Mouse (Mus musculus): Measurements from ENCODE around the gene Pdf. TPM values are rescaled to one million over a fixed set of nuclear protein-coding genes. Genes with fewer than 3 reads are reported as not detected.
A peak's percentile ranks its signal among the peaks of the same experiment; 100 is the strongest.
"Not testable (repeated sequence)": the region's sequence is repeated elsewhere in the genome, so short reads cannot be mapped to it uniquely, and the experiment has no call there.

The Pdf gene
- polyA plus RNA-seq, 1 experiment from 2014 or later = 13.5 TPM

GRCm38 (mm10) chr8:107046976-107047375 is 1.4 kb downstream of the Pdf start:
- H3K4me3 ChIP-seq (ENCODE audit: low read depth, low read length) = no peak overlapping the region
- no peak overlapping the region for H3K27ac ChIP-seq (ENCODE audit: low read length)
- 65% methylated on average over 5 of the region's 5 CpGs for WGBS (ENCODE audit: insufficient replicate concordance)
- H3K4me1 ChIP-seq (ENCODE audit: control insufficient read depth, low read depth, low read length) = peaks cover 17% of the 10 kb centered on the region
- no peaks in the 10 kb centered on the region for H3K27me3 ChIP-seq (ENCODE audit: control insufficient read depth, insufficient read depth, low read depth, low read length)
- no peak for ATAC-seq (ENCODE audit: low read depth)
- H3K9me3 ChIP-seq (replicated peaks; ENCODE audit: control insufficient read depth, low read length) = no peaks in the 10 kb centered on the region
- H3K36me3 ChIP-seq (ENCODE audit: control insufficient read depth, insufficient read depth) = peaks cover 48% of the 10 kb centered on the region
- no peak overlapping the region for H3K9ac ChIP-seq (ENCODE audit: low read depth, low read length)
- H3K4me2 ChIP-seq (ENCODE audit: low read depth, low read length) = no peak overlapping the region

DNA sequence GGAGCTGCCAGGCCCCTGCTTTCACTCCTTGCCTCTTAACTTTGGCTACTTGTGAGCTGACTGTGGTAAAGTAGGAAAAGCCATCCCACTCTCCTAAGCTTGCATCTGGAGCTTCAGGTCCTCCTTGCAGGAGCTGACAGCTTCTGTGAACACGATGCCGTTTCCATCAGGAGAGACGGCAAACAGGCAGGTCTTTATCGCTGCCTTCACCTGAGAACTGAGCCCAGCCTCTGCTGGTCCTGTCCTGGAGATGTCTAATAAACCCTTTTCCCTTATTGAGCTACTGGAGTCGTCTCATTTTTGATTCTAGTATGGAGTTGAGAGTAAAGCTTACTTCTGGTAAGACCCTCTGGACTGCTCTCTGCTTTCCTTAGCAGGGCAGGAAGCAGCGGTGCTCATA is 2.9 kb downstream of the Pdf start:
- ATAC-seq (ENCODE audit: low read depth) = no peak
- H3K9me3 ChIP-seq (replicated peaks; ENCODE audit: control insufficient read depth, low read length) = no peaks in the 10 kb centered on the region
- WGBS (ENCODE audit: insufficient replicate concordance) = 80% methylated on average over 6 of the region's 6 CpGs

GRCm38 (mm10) chr8:107040632-107041031 is 7.8 kb downstream of the Pdf start:
- Histone ChIP-seq H3K36me3 (ENCODE audit: control insufficient read depth, insufficient read depth) (peaks cover 34% of the 10 kb centered on the region), H3K9me3 (replicated peaks; ENCODE audit: control insufficient read depth, low read length) (no peaks in the 10 kb centered on the region), H3K9ac (ENCODE audit: low read depth, low read length) (no peak overlapping the region), H3K4me3 (ENCODE audit: low read depth, low read length) (no peak overlapping the region), H3K27me3 (ENCODE audit: control insufficient read depth, insufficient read depth, low read depth, low read length) (no peaks in the 10 kb centered on the region), H3K27ac (ENCODE audit: low read length) (no peak overlapping the region), H3K4me1 (ENCODE audit: control insufficient read depth, low read depth, low read length) (no peaks in the 10 kb centered on the region), H3K4me2 (ENCODE audit: low read depth, low read length) (no peak overlapping the region)
- WGBS (ENCODE audit: insufficient replicate concordance) = 50% methylated on average over 7 of the region's 7 CpGs
- ATAC-seq (ENCODE audit: low read depth) = no peak

More for the DNA sequence above, 2.9 kb downstream of the Pdf start:
- H3K4me3 ChIP-seq (ENCODE audit: low read depth, low read length) = no peak overlapping the region
- no peak overlapping the region for H3K27ac ChIP-seq (ENCODE audit: low read length)
- H3K27me3 ChIP-seq (ENCODE audit: control insufficient read depth, insufficient read depth, low read depth, low read length) = no peaks in the 10 kb centered on the region
- H3K36me3 ChIP-seq (ENCODE audit: control insufficient read depth, insufficient read depth) = peaks cover 45% of the 10 kb centered on the region
- no peak overlapping the region for H3K9ac ChIP-seq (ENCODE audit: low read depth, low read length)
- H3K4me1 ChIP-seq (ENCODE audit: control insufficient read depth, low read depth, low read length) = peaks cover 17% of the 10 kb centered on the region
- H3K4me2 ChIP-seq (ENCODE audit: low read depth, low read length) = no peak overlapping the region

- Histone ChIP-seq H3K4me1 (ENCODE audit: control insufficient read depth, low read depth, low read length) (peaks cover 12% of the 10 kb centered on the region), H3K27ac (ENCODE audit: low read length) (no peak overlapping the region), H3K9me3 (replicated peaks; ENCODE audit: control insufficient read depth, low read length) (no peaks in the 10 kb centered on the region), H3K27me3 (ENCODE audit: control insufficient read depth, insufficient read depth, low read depth, low read length) (no peaks in the 10 kb centered on the region), H3K36me3 (ENCODE audit: control insufficient read depth, insufficient read depth) (peaks cover 2% of the 10 kb centered on the region; the same call in 1 of the 2 replicates), H3K4me2 (ENCODE audit: low read depth, low read length) (no peak overlapping the region), H3K9ac (ENCODE audit: low read depth, low read length) (no peak overlapping the region), H3K4me3 (ENCODE audit: low read depth, low read length) (no peak overlapping the region)
- ATAC-seq (ENCODE audit: low read depth) = no peak
- WGBS (ENCODE audit: insufficient replicate concordance) = 78% methylated on average over 8 of the region's 8 CpGs
These were observed 11.8 kb downstream of the Pdf start for GRCm38 (mm10) chr8:107036626-107037025.

- no peak overlapping the region for H3K4me2 ChIP-seq (ENCODE audit: low read depth, low read length)
- no peak for ATAC-seq (ENCODE audit: low read depth)
- H3K27ac ChIP-seq (ENCODE audit: low read length) = no peak overlapping the region
- no peak overlapping the region for H3K4me3 ChIP-seq (ENCODE audit: low read depth, low read length)
- H3K27me3 ChIP-seq (ENCODE audit: control insufficient read depth, insufficient read depth, low read depth, low read length) = no peaks in the 10 kb centered on the region
- WGBS (ENCODE audit: insufficient replicate concordance) = 68% methylated on average over 3 of the region's 3 CpGs
- no peaks in the 10 kb centered on the region; the same call in 1 of the 2 replicates for H3K36me3 ChIP-seq (ENCODE audit: control insufficient read depth, insufficient read depth)
- no peaks in the 10 kb centered on the region for H3K9me3 ChIP-seq (replicated peaks; ENCODE audit: control insufficient read depth, low read length)
- H3K9ac ChIP-seq (ENCODE audit: low read depth, low read length) = no peak overlapping the region
- H3K4me1 ChIP-seq (ENCODE audit: control insufficient read depth, low read depth, low read length) = peaks cover 14% of the 10 kb centered on the region
These were observed 12.8 kb downstream of the Pdf start for GRCm38 (mm10) chr8:107035641-107036040.

- H3K4me3 ChIP-seq (ENCODE audit: low read depth, low read length); H3K4me2 ChIP-seq (ENCODE audit: low read depth, low read length); H3K27ac ChIP-seq (ENCODE audit: low read length); H3K27me3 ChIP-seq (ENCODE audit: control insufficient read depth, insufficient read depth, low read depth, low read length); H3K9ac ChIP-seq (ENCODE audit: low read depth, low read length); H3K36me3 ChIP-seq (ENCODE audit: control insufficient read depth, insufficient read depth); ATAC-seq (ENCODE audit: low read depth); H3K9me3 ChIP-seq (replicated peaks; ENCODE audit: control insufficient read depth, low read length): not testable (repeated sequence)
- 87% methylated on average over 2 of the region's 2 CpGs for WGBS (ENCODE audit: insufficient replicate concordance)
- peaks cover 14% of the 10 kb centered on the region for H3K4me1 ChIP-seq (ENCODE audit: control insufficient read depth, low read depth, low read length)
These were observed 14.8 kb downstream of the Pdf start for GRCm38 (mm10) chr8:107033609-107034008.

- 0% methylated on average over 36 of the region's 40 CpGs for WGBS (ENCODE audit: insufficient replicate concordance)
These were observed 16.8 kb downstream of the Pdf start for GRCm38 (mm10) chr8:107031577-107032090.

DNA sequence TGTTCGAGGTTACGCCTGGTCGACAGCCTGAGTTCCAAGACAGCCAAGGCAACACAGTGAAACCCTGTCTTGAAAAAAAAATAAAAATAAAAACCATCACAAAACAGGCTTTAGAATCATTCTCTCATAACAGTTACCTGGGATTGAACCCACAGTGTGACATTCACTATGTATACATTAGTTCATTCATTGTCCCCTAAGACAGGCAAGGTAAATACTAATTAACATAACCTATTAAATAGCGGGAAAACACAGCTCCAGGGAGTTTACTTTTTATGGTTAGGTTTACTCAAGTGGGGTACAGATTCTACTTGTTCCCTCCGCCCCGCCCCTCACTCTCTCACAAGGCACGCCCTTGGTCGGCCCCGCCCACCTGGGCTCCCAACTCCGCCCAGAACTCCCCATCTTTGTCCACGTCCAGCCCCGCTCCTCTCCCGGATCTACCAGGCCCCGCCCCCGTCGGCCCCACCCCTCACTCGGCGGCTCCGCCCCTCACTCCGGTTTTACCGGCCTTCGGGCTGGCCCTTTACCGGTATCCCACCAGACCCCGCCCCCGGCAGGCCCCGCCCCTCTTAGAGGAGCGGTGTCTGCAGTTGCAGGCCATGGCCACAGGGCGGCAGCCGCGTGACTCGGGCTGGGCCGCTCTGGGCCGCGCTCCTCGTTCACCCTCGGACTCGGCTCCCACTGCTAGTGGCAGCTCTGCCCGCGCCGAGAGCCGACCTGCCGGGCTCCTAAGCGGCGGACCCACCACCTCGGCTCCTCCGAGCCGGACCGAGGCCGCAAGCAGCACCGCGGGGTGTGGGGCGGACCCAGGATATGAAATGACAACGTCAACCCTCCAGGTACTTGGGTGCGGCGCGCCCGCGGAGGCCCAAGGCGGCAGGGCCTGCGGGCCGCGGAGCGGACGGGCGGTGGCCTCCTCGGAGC is 17.5 kb downstream of the Pdf start, which contains the start of gene Vps4a:
Vps4a (plus strand) TSS at position 573 of the 927 bp plus-strand sequence.
- 5% methylated on average over 62 of the region's 66 CpGs for WGBS (ENCODE audit: insufficient replicate concordance)
- H3K4me1 ChIP-seq (ENCODE audit: control insufficient read depth, low read depth, low read length) = peaks cover 14% of the 10 kb centered on the region
- H3K27me3 ChIP-seq (ENCODE audit: control insufficient read depth, insufficient read depth, low read depth, low read length) = no peaks in the 10 kb centered on the region
- peak within 1 kb of the TSS; percentile 70 for H3K4me2 ChIP-seq (ENCODE audit: low read depth, low read length)
- no peaks in the 10 kb centered on the region for H3K36me3 ChIP-seq (ENCODE audit: control insufficient read depth, insufficient read depth)
- peak; percentile 94 for ATAC-seq (ENCODE audit: low read depth)
- peak within 1 kb of the TSS; percentile 90 for H3K27ac ChIP-seq (ENCODE audit: low read length)
- no peaks in the 10 kb centered on the region for H3K9me3 ChIP-seq (replicated peaks; ENCODE audit: control insufficient read depth, low read length)
- H3K4me3 ChIP-seq (ENCODE audit: low read depth, low read length) = peak within 1 kb of the TSS; percentile 85
- peak within 1 kb of the TSS; percentile 96 for H3K9ac ChIP-seq (ENCODE audit: low read depth, low read length)

More at GRCm38 (mm10) chr8:107031577-107032090, 16.8 kb downstream of the Pdf start:
- H3K27me3 ChIP-seq (ENCODE audit: control insufficient read depth, insufficient read depth, low read depth, low read length) = no peaks in the 10 kb centered on the region
- H3K4me2 ChIP-seq (ENCODE audit: low read depth, low read length) = peak overlapping the region; percentile 70
- H3K9ac ChIP-seq (ENCODE audit: low read depth, low read length) = peak overlapping the region; percentile 96
- peak overlapping the region; percentile 85 for H3K4me3 ChIP-seq (ENCODE audit: low read depth, low read length)
- peaks cover 14% of the 10 kb centered on the region for H3K4me1 ChIP-seq (ENCODE audit: control insufficient read depth, low read depth, low read length)
- H3K9me3 ChIP-seq (replicated peaks; ENCODE audit: control insufficient read depth, low read length) = no peaks in the 10 kb centered on the region
- peak overlapping the region; percentile 90 for H3K27ac ChIP-seq (ENCODE audit: low read length)
- no peaks in the 10 kb centered on the region for H3K36me3 ChIP-seq (ENCODE audit: control insufficient read depth, insufficient read depth)
- ATAC-seq (ENCODE audit: low read depth) = no peak

- Histone ChIP-seq H3K4me2 (ENCODE audit: low read depth, low read length) (no peak overlapping the region), H3K9me3 (replicated peaks; ENCODE audit: control insufficient read depth, low read length) (no peaks in the 10 kb centered on the region), H3K9ac (ENCODE audit: low read depth, low read length) (no peak overlapping the region), H3K27me3 (ENCODE audit: control insufficient read depth, insufficient read depth, low read depth, low read length) (no peaks in the 10 kb centered on the region), H3K36me3 (ENCODE audit: control insufficient read depth, insufficient read depth) (no peaks in the 10 kb centered on the region), H3K4me3 (ENCODE audit: low read depth, low read length) (no peak overlapping the region), H3K27ac (ENCODE audit: low read length) (peak overlapping the region; percentile 48), H3K4me1 (ENCODE audit: control insufficient read depth, low read depth, low read length) (peaks cover 14% of the 10 kb centered on the region)
- no peak for ATAC-seq (ENCODE audit: low read depth)
- WGBS (ENCODE audit: insufficient replicate concordance) = 49% methylated on average over 5 of the region's 5 CpGs
These were observed 18.4 kb downstream of the Pdf start for GRCm38 (mm10) chr8:107030058-107030457.

Data from liver, embryonic 16.5 days (tissue).